Mouse (Mus musculus) spleen, adult 2 months (tissue): ENCODE results near the gene Gm4553. TPM values are rescaled to one million over a fixed set of nuclear protein-coding genes. Genes with fewer than 3 reads are reported as not detected.
A peak's percentile ranks its signal among the peaks of the same experiment; 100 is the strongest.
"Not testable (repeated sequence)": the region's sequence is repeated elsewhere in the genome, so short reads cannot be mapped to it uniquely, and the experiment has no call there.

ENCODE experiments used
- DNase-seq, 2 experiments: peaks; one replicate each; pipeline versions ENCODE4 v3.0.0 to v3.0.0-alpha.2; 2012 to 2021; ENCODE audit warnings: low spot score in 2 of 2, low read depth in 1 of 2
- H3K27ac ChIP-seq: fragments of 200-500 bp; 2 replicates; pipeline ENCODE4 v1.5.1; 2012; ENCODE audit warnings: low read length, inconsistent platforms; ENCODE audit not compliant: insufficient read depth
- H3K27me3 ChIP-seq: fragments of 200-500 bp; 2 replicates; pipeline ENCODE4 v1.6.1; 2012; ENCODE audit warnings: mild to moderate bottlenecking, moderate library complexity, low read length, inconsistent platforms; ENCODE audit not compliant: control insufficient read depth, insufficient read depth
- H3K36me3 ChIP-seq: fragments of 200-500 bp; 2 replicates; pipeline ENCODE4 v1.6.1; 2012; ENCODE audit warnings: mild to moderate bottlenecking, low read length, inconsistent platforms; ENCODE audit not compliant: control insufficient read depth, insufficient read depth
- H3K4me1 ChIP-seq: fragments of 200-500 bp; 2 replicates; pipeline ENCODE4 v1.6.1; 2011; ENCODE audit warnings: inconsistent platforms; ENCODE audit not compliant: control insufficient read depth, insufficient read depth, insufficient read length
- H3K4me3 ChIP-seq: fragments of 200-500 bp; 2 replicates; pipeline ENCODE4 v1.5.1; 2011; ENCODE audit warnings: mild to moderate bottlenecking, inconsistent platforms; ENCODE audit not compliant: insufficient read depth, insufficient read length; ENCODE audit errors: extremely low read depth
- CTCF ChIP-seq: fragments of 200-500 bp; IDR thresholded peaks from 2 replicates; pipeline ENCODE4 v1.5.1; 2011; ENCODE audit warnings: mild to moderate bottlenecking, inconsistent platforms; ENCODE audit not compliant: insufficient read depth, insufficient read length, insufficient replicate concordance; ENCODE audit errors: extremely low read depth
- POLR2A ChIP-seq: fragments of 200-500 bp; IDR thresholded peaks from 2 replicates; pipeline ENCODE4 v1.6.1; 2011; ENCODE audit warnings: low read depth, low read length, inconsistent platforms
- WGBS: fragments of 180-500 bp; shearing (Covaris S2); methylation state at CpG from one replicate; pipeline ENCODE4 v1.1.7; 2018; 5-methylcytosine and 5-hydroxymethylcytosine counted together
- polyA plus RNA-seq: library from polyadenylated mRNA; depleted of rRNA; stranded (reverse); fragments of >200 nt; gene quantifications from 2 replicates; pipeline ENCODE4 v1.2.3, GENCODE M21; 2012

The Gm4553 gene
- polyA plus RNA-seq, 1 experiment = not detected

- no peaks in the 10 kb centered on the region for H3K4me1 ChIP-seq
- H3K27me3 ChIP-seq = no peaks in the 10 kb centered on the region
- H3K27ac ChIP-seq = no peak overlapping the region
- TF ChIP-seq POLR2A (no peak), CTCF (no peak)
- no peaks in the 10 kb centered on the region for H3K36me3 ChIP-seq
- 12% methylated on average over 1 of the region's 1 CpGs for WGBS
- H3K4me3 ChIP-seq = no peak overlapping the region
- DNase-seq = no peak
These were observed 10.2 kb downstream of the Gm4553 start for GRCm38 (mm10) chr7:142155308-142155707.

- Histone ChIP-seq H3K27ac (no peak overlapping the region), H3K36me3 (no peaks in the 10 kb centered on the region), H3K27me3 (no peaks in the 10 kb centered on the region), H3K4me3 (no peak overlapping the region), H3K4me1 (no peaks in the 10 kb centered on the region)
- TF ChIP-seq POLR2A = no peak
- no peak for TF ChIP-seq CTCF
- DNase-seq = no peak
- 91% methylated on average over 4 of the region's 4 CpGs for WGBS
These were observed 13.3 kb downstream of the Gm4553 start for GRCm38 (mm10) chr7:142152191-142152590.

GRCm38 (mm10) chr7:142148633-142149032 is 16.9 kb downstream of the Gm4553 start:
- Histone ChIP-seq H3K27ac (no peak overlapping the region), H3K4me3 (no peak overlapping the region), H3K27me3 (no peaks in the 10 kb centered on the region), H3K36me3 (no peaks in the 10 kb centered on the region), H3K4me1 (no peaks in the 10 kb centered on the region)
- no peak for DNase-seq
- TF ChIP-seq POLR2A (no peak), CTCF (no peak)

- no peak for TF ChIP-seq CTCF
- TF ChIP-seq POLR2A = no peak
- H3K27me3 ChIP-seq = no peaks in the 10 kb centered on the region
- WGBS = 10% methylated on average over 1 of the region's 1 CpGs
These were observed 19.5 kb downstream of the Gm4553 start for GRCm38 (mm10) chr7:142146033-142146432.

GRCm38 (mm10) chr7:142145413-142145940 is 20.1 kb downstream of the Gm4553 start:
- no peak overlapping the region for H3K4me3 ChIP-seq
- H3K4me1 ChIP-seq = no peaks in the 10 kb centered on the region
- 83% methylated on average over 4 of the region's 4 CpGs for WGBS
- no peak for DNase-seq
- no peaks in the 10 kb centered on the region for H3K36me3 ChIP-seq
- no peak for TF ChIP-seq POLR2A
- no peak for TF ChIP-seq CTCF
- no peaks in the 10 kb centered on the region for H3K27me3 ChIP-seq
- no peak overlapping the region for H3K27ac ChIP-seq

More at GRCm38 (mm10) chr7:142146033-142146432, 19.5 kb downstream of the Gm4553 start:
- DNase-seq = peak; percentile 4 to 7
- Histone ChIP-seq H3K4me3 (no peak overlapping the region), H3K27ac (no peak overlapping the region), H3K4me1 (no peaks in the 10 kb centered on the region), H3K36me3 (no peaks in the 10 kb centered on the region)

- no peak for DNase-seq
- TF ChIP-seq POLR2A (no peak), CTCF (no peak)
- Histone ChIP-seq H3K36me3 (no peaks in the 10 kb centered on the region), H3K27me3 (no peaks in the 10 kb centered on the region), H3K4me1 (no peaks in the 10 kb centered on the region), H3K4me3 (no peak within 1 kb of the TSS), H3K27ac (no peak within 1 kb of the TSS)
- WGBS = 86% methylated on average over 1 of the region's 1 CpGs
These were observed 21.0 kb downstream of the Gm4553 start, which contains the start of gene Gm45337 for GRCm38 (mm10) chr7:142144507-142144906. Gene Gm45337 (minus strand): TSS chr7:142144607.

- WGBS = 0% methylated on average over 1 of the region's 1 CpGs
- H3K36me3 ChIP-seq, H3K27ac ChIP-seq, H3K27me3 ChIP-seq, H3K4me3 ChIP-seq, H3K4me1 ChIP-seq, DNase-seq: not testable (repeated sequence)
These were observed 22.0 kb downstream of the Gm4553 start for GRCm38 (mm10) chr7:142143506-142144010.
